Mouse (Mus musculus) thymus, postnatal 25 days (tissue): ENCODE measurements around the gene Erc2.

Experiments used
- DNase-seq: peaks from one replicate; pipeline ENCODE4 v3.0.0; 2022

Erc2 gene

GRCm38 (mm10) chr14:27667016-27667852, 45.0 kb downstream of the Erc2 start:
- no peak for DNase-seq

- DNase-seq: no peak
Measured at GRCm38 (mm10) chr14:27668151-27668550, 45.9 kb downstream of the Erc2 start.

- DNase-seq: no peak
Measured at GRCm38 (mm10) chr14:27669939-27670338, 47.7 kb downstream of the Erc2 start.

GRCm38 (mm10) chr14:27672761-27673160, 50.5 kb downstream of the Erc2 start:
- no peak for DNase-seq

GRCm38 (mm10) chr14:27674096-27674495, 51.9 kb downstream of the Erc2 start:
- DNase-seq: no peak

- DNase-seq: no peak
Measured at GRCm38 (mm10) chr14:27674561-27674960, 52.3 kb downstream of the Erc2 start.

- no peak for DNase-seq
Measured at GRCm38 (mm10) chr14:27675071-27675470, 52.8 kb downstream of the Erc2 start.

GRCm38 (mm10) chr14:27682368-27683052, 60.3 kb downstream of the Erc2 start:
- no peak for DNase-seq

GRCm38 (mm10) chr14:27695781-27696180, 73.6 kb downstream of the Erc2 start:
- no peak for DNase-seq

- no peak for DNase-seq
Measured at GRCm38 (mm10) chr14:27717364-27717763, 95.1 kb downstream of the Erc2 start.

- DNase-seq: no peak
Measured at GRCm38 (mm10) chr14:27719601-27720000, 97.4 kb downstream of the Erc2 start.

- DNase-seq: no peak
Measured at GRCm38 (mm10) chr14:27720944-27721343, 98.7 kb downstream of the Erc2 start.

GRCm38 (mm10) chr14:27721759-27722158, 99.5 kb downstream of the Erc2 start:
- DNase-seq: no peak

GRCm38 (mm10) chr14:27727541-27727940, 105.3 kb downstream of the Erc2 start:
- DNase-seq: no peak

GRCm38 (mm10) chr14:27731086-27731485, 108.9 kb downstream of the Erc2 start:
- no peak for DNase-seq

GRCm38 (mm10) chr14:27739436-27739835, 117.2 kb downstream of the Erc2 start:
- DNase-seq: no peak

GRCm38 (mm10) chr14:27741248-27741916, 119.2 kb downstream of the Erc2 start:
- peak; percentile 7 for DNase-seq

- no peak for DNase-seq
Measured at GRCm38 (mm10) chr14:27754340-27754739, 132.1 kb downstream of the Erc2 start.

- DNase-seq: no peak
Measured at GRCm38 (mm10) chr14:27756901-27757300, 134.7 kb downstream of the Erc2 start.

- DNase-seq: no peak
Measured at GRCm38 (mm10) chr14:27758230-27758629, 136.0 kb downstream of the Erc2 start.

GRCm38 (mm10) chr14:27759069-27759628, 136.9 kb downstream of the Erc2 start:
- no peak for DNase-seq

GRCm38 (mm10) chr14:27759982-27760381, 137.8 kb downstream of the Erc2 start:
- no peak for DNase-seq

GRCm38 (mm10) chr14:27775367-27775766, 153.1 kb downstream of the Erc2 start:
- no peak for DNase-seq
